Comparison of ENCODE assay signal across 14 mouse cellular contexts in genomic region chr17:76605237-76605636, GRCm38 (mm10).
"Had no signal": no experiment of that assay in that cellular context is flagged by ENCODE, and none has a peak within 500 bp of the region (broad histone marks: within the 10 kb centered on the region; RNA-seq: fewer than 3 reads in every experiment).

No protein-coding gene starts in this region.

- ATAC-seq: liver, embryonic 12.5 days; midbrain, embryonic 13.5 days; midbrain, embryonic 16.5 days had no signal

- DNase-seq: kidney, adult 18-20 months; kidney, adult 9 months; kidney, postnatal 14 days; kidney, postnatal 4 days; liver; lung, adult 18-20 months; lung, postnatal 10 days; lung, postnatal 36 days; retina, postnatal 1 day; right cerebral cortex, postnatal 4 days; thymus, postnatal 25 days had no signal
